Mouse (Mus musculus): ENCODE measurements around the gene Crip1. TPM values are rescaled to one million over a fixed set of nuclear protein-coding genes. Genes with fewer than 3 reads are reported as not detected.

Crip1 gene
- polyA plus RNA-seq, 2 experiments: 403 to 469 TPM

DNA sequence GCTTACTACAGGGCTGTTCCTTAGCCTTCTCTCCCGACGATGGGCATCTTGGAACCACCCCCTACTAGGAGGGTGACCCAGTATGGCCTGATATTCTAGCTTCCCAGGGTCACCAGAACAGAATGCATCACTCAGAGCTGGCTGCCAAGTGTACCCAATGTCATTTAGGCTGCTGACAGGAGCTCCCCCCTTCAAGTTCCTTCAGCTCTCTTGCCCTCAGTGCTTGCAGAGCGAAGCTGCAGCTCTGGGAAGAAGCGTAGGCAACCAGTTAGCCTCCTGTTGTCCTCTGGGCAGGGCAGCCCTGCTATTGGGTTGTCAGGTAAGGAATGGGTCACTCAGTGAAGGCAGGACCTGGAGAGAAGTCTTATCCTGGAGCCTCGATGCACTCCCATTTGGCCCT lies 38.8 kb downstream of the Crip1 start:
- 60% methylated on average over 5 of the region's 5 CpGs for WGBS
- Histone ChIP-seq H3K4me3 (replicated peaks; ENCODE audit: low read length) (no peak overlapping the region), H3K4me1 (ENCODE audit: control insufficient read depth, insufficient read depth, low read length) (peaks cover 19% of the 10 kb centered on the region), H3K27me3 (ENCODE audit: control insufficient read depth, insufficient read depth, low read length) (0 out of 2 replicates have a peak, but pooled peaks cover 5% of the 10 kb centered on the region), H3K9ac (ENCODE audit: low read depth, low read length, severe bottlenecking) (no peak overlapping the region), H3K9me3 (ENCODE audit: control insufficient read depth, low read length) (no peaks in the 10 kb centered on the region), H3K27ac (replicated peaks; ENCODE audit: low read depth, low read length) (no peak overlapping the region), H3K4me2 (replicated peaks; ENCODE audit: low read depth, low read length, severe bottlenecking) (no peak overlapping the region), H3K36me3 (ENCODE audit: control insufficient read depth, insufficient read depth, low read length) (peaks cover 18% of the 10 kb centered on the region)
- no peak for ATAC-seq (ENCODE audit: low FRiP score, low read depth)
- no peak for TF ChIP-seq POLR2A (IDR thresholded peaks at IDR 0.05; ENCODE audit: borderline replicate concordance, extremely low read depth, insufficient read depth, insufficient read length)
- DNase-seq (ENCODE audit: low spot score): no peak

DNA sequence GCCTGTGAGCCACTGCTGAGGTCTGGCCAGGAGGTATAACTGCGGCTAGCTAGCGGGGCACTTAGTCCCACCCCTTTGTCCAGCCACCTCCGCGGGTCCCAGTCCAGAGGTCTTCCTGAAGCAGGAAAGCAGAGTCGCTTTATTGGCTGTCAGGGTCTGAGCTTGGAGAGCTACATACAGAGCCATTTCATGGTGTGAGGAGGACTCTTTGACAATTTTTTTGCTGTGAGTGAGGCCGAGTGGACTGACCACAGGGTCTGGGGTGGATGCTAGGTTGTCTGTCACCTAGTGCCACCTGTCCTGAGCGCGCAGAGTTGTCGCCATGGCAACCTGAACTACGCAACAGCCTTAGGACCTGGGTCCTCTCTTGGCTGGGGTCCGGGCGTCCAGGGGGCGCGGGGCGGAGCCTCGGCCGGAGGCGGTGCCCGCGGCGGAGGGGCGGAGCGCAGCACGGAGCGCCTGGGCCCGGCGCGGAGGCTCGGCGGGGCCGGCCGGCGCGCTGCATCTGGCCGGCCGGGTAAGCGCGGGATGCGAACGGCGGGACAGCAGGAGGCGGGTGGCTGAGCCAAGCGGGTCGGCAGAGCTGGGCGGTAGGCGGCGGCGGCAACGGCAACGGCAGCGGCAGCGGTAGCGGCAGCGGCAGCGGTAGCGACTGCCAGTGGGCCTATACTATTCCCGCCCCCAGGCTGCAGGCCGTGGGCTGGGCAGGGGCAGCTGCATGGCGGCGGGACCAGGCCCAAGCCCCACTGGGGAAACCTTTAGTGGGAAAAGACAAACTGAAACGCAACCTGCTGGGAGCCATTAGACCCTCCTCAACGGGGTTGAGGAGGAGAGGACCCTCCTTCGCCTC lies 39.6 kb downstream of the Crip1 start, which contains the start of gene Tmem121:
Gene Tmem121 (plus strand): TSS at position 489 of the 850 bp plus-strand sequence.
- Histone ChIP-seq H3K4me1 (ENCODE audit: control insufficient read depth, insufficient read depth, low read length) (peaks cover 19% of the 10 kb centered on the region), H3K36me3 (ENCODE audit: control insufficient read depth, insufficient read depth, low read length) (peaks cover 24% of the 10 kb centered on the region), H3K4me2 (replicated peaks; ENCODE audit: low read depth, low read length, severe bottlenecking) (peak within 1 kb of the TSS; percentile 84), H3K9me3 (ENCODE audit: control insufficient read depth, low read length) (no peaks in the 10 kb centered on the region), H3K9ac (ENCODE audit: low read depth, low read length, severe bottlenecking) (peak within 1 kb of the TSS; percentile 77), H3K4me3 (replicated peaks; ENCODE audit: low read length) (peak within 1 kb of the TSS; percentile 65), H3K27me3 (ENCODE audit: control insufficient read depth, insufficient read depth, low read length) (0 out of 2 replicates have a peak, but pooled peaks cover 5% of the 10 kb centered on the region), H3K27ac (replicated peaks; ENCODE audit: low read depth, low read length) (no peak within 1 kb of the TSS)
- 3% methylated on average over 38 of the region's 63 CpGs for WGBS
- peak; percentile 74 for ATAC-seq (ENCODE audit: low FRiP score, low read depth)
- DNase-seq (ENCODE audit: low spot score): peak; percentile 22
- no peak for TF ChIP-seq POLR2A (IDR thresholded peaks at IDR 0.05; ENCODE audit: borderline replicate concordance, extremely low read depth, insufficient read depth, insufficient read length)

DNA sequence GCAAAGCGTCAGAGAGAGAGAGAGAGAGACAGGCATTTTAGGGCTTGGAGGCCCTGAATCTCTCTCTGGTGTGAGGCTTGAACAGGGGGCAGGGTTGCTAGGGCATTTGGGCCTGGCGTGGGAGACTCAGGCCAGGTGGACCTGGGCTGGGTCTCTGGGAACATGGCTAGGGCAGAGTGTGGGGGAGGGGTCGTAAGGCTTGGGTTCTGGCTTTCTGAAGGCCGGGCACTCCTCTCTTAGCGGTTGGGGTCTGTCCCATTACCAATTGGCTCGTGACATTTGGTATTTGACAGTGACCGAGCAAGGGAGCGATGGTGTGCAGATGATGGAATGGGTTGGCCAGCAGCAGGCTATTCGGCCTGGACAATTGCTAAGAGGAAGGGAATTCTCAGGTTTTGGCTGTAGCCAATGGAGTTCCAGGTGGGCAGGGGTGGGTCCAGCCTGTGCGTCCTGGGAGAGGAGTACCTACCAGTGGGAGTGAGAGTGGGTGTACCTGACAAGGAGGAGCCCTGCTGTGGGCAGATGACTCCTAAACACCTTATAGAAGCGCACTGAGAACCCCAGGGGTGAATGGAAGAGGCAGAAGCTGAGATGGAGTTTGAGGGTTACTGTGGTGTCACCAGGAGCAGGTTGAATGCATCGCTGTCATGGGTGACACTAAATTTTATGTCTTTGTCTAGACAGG lies 40.4 kb downstream of the Crip1 start:
- H3K36me3 ChIP-seq (ENCODE audit: control insufficient read depth, insufficient read depth, low read length): peaks cover 27% of the 10 kb centered on the region

DNA sequence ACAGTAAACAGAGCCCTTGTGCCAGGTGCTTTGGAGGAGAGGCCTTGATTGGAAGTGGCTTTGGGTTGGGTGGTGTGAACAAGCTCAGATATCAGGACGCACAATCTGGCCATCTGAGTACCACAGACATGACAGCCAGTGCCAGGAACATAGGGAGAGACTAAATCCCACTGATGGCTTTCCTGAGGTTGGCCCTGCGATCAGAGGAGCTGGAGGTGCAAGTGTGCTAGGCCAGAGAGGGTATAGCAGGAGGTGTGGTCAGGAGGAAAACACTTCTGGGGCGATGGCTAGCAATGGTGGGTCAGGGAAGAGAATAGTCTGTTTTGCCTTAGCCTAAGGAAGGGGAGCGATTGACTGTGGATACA lies 40.9 kb downstream of the Crip1 start:
- Histone ChIP-seq H3K4me1 (ENCODE audit: control insufficient read depth, insufficient read depth, low read length) (peaks cover 19% of the 10 kb centered on the region), H3K27ac (replicated peaks; ENCODE audit: low read depth, low read length) (no peak overlapping the region), H3K27me3 (ENCODE audit: control insufficient read depth, insufficient read depth, low read length) (0 out of 2 replicates have a peak, but pooled peaks cover 5% of the 10 kb centered on the region), H3K4me3 (replicated peaks; ENCODE audit: low read length) (peak overlapping the region; percentile 37), H3K9me3 (ENCODE audit: control insufficient read depth, low read length) (no peaks in the 10 kb centered on the region), H3K36me3 (ENCODE audit: control insufficient read depth, insufficient read depth, low read length) (peaks cover 27% of the 10 kb centered on the region), H3K4me2 (replicated peaks; ENCODE audit: low read depth, low read length, severe bottlenecking) (peak overlapping the region; percentile 84), H3K9ac (ENCODE audit: low read depth, low read length, severe bottlenecking) (0 out of 2 replicates have a peak overlapping the region, but pooled peaks have one; percentile 18)
- 52% methylated on average over 4 of the region's 4 CpGs for WGBS
- no peak for DNase-seq (ENCODE audit: low spot score)
- TF ChIP-seq POLR2A (IDR thresholded peaks at IDR 0.05; ENCODE audit: borderline replicate concordance, extremely low read depth, insufficient read depth, insufficient read length): no peak
- no peak for ATAC-seq (ENCODE audit: low FRiP score, low read depth)

More for the DNA sequence above, 40.4 kb downstream of the Crip1 start:
- Histone ChIP-seq H3K27ac (replicated peaks; ENCODE audit: low read depth, low read length) (no peak overlapping the region), H3K4me2 (replicated peaks; ENCODE audit: low read depth, low read length, severe bottlenecking) (peak overlapping the region; percentile 84), H3K9me3 (ENCODE audit: control insufficient read depth, low read length) (no peaks in the 10 kb centered on the region), H3K4me1 (ENCODE audit: control insufficient read depth, insufficient read depth, low read length) (peaks cover 19% of the 10 kb centered on the region), H3K4me3 (replicated peaks; ENCODE audit: low read length) (peak overlapping the region; percentile 65), H3K9ac (ENCODE audit: low read depth, low read length, severe bottlenecking) (peak overlapping the region; percentile 77), H3K27me3 (ENCODE audit: control insufficient read depth, insufficient read depth, low read length) (0 out of 2 replicates have a peak, but pooled peaks cover 5% of the 10 kb centered on the region)
- ATAC-seq (ENCODE audit: low FRiP score, low read depth) (no peak), DNase-seq (ENCODE audit: low spot score) (no peak)
- 40% methylated on average over 11 of the region's 12 CpGs for WGBS
- TF ChIP-seq POLR2A (IDR thresholded peaks at IDR 0.05; ENCODE audit: borderline replicate concordance, extremely low read depth, insufficient read depth, insufficient read length): no peak

DNA sequence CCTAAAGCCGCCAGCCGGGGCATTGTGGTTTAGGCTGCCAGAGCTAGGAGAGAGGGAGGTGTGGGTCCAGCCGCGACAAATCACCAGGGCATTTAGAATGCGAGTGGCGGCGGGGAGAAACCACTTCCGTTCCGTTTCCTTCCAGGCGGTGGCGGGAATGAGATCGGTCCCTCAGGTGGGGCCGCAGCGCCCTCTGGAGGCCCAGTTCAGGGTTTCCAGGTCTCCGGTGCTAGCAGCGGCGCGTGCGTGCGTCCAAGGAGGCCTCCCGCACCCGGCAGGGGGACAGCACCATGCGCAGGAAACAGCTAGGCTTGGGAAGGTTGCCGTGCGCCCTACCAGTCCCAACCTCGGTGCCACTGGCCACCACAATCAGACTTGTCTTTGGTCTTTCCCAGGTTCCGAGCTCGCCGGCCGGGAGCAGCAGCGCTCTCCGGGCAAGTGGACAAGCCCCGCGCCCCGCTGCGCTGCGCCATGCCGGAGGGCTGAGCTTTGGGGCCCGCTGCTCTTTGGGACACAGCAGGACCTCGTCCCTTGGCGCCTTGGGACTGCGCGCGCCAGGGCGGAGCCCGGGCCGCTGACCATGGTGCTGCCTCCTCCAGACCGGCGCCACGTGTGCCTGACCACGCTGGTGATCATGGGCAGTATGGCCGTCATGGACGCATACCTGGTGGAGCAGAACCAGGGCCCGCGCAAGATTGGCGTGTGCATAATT lies 41.6 kb downstream of the Crip1 start:
- H3K36me3 ChIP-seq (ENCODE audit: control insufficient read depth, insufficient read depth, low read length): peaks cover 27% of the 10 kb centered on the region
- DNase-seq (ENCODE audit: low spot score) (peak; percentile 85), ATAC-seq (ENCODE audit: low FRiP score, low read depth) (peak; percentile 29)
- no peak overlapping the region for H3K27ac ChIP-seq (replicated peaks; ENCODE audit: low read depth, low read length)
- no peaks in the 10 kb centered on the region for H3K9me3 ChIP-seq (ENCODE audit: control insufficient read depth, low read length)
- H3K27me3 ChIP-seq (ENCODE audit: control insufficient read depth, insufficient read depth, low read length): 0 out of 2 replicates have a peak, but pooled peaks cover 5% of the 10 kb centered on the region
- peaks cover 19% of the 10 kb centered on the region for H3K4me1 ChIP-seq (ENCODE audit: control insufficient read depth, insufficient read depth, low read length)
- TF ChIP-seq POLR2A (IDR thresholded peaks at IDR 0.05; ENCODE audit: borderline replicate concordance, extremely low read depth, insufficient read depth, insufficient read length): no peak
- H3K4me3 ChIP-seq (replicated peaks; ENCODE audit: low read length): peak overlapping the region; percentile 37
- peak overlapping the region; percentile 18 for H3K9ac ChIP-seq (ENCODE audit: low read depth, low read length, severe bottlenecking)
- 5% methylated on average over 50 of the region's 56 CpGs for WGBS
- peak overlapping the region; percentile 84 for H3K4me2 ChIP-seq (replicated peaks; ENCODE audit: low read depth, low read length, severe bottlenecking)
